Mouse (Mus musculus) ES-CJ7 (cell line): ENCODE results near the gene Olfr31.
A peak's percentile ranks its signal among the peaks of the same experiment; 100 is the strongest.

ENCODE experiments used
- DNase-seq: peaks from one replicate; pipeline ENCODE4 v3.0.0; 2011; ENCODE audit warnings: low read depth, low spot score

Gene Olfr31

DNA sequence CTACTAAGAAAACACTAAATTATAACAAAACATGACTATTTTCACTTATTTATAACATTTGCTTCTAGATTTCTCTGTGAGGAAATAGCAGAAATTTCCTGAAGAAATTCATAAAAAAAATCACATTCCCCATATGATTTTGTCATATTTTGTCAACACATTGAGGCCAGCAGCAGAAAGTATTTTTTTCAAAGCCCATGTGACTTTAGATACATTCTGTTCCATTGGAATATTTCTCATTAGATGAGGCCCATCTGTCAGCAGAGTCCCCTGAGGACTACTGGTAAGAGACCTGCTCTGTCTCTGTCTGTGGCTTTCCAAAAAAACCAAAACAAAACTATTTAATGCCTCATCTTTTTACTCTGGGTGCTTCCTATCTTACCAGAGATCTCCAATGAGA is at the start of gene Olfr31:
Olfr31 (plus strand) TSS at position 301 of the 400 bp plus-strand sequence.
- no peak for DNase-seq

DNA sequence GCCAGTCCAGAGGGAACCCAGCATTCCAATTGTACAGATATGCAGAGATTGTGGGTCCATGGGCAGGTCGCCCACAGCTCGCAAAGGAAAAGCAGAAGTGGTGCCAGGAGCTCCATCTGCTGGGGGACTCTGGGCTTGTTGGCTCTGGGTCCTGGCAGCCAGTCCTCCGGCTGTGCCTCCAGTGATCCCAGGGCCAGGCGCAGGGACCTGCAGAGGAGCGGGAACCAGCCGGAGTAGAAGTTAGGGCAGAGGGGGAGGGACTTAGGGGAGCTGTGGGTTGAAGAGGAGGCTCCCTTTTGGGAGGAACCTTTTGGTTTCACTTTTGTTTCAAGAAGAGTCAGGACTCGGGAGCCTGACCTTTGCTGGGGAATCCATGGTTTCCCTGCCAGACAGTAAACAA is 28.2 kb upstream of the Olfr31 start:
- peak; percentile 44 for DNase-seq

GRCm38 (mm10) chr14:14308938-14309337 is 13.7 kb upstream of the Olfr31 start:
- DNase-seq, result peak; percentile 31

- DNase-seq, result peak; percentile 69
These were observed 13.2 kb upstream of the Olfr31 start for GRCm38 (mm10) chr14:14309416-14309815.

DNA sequence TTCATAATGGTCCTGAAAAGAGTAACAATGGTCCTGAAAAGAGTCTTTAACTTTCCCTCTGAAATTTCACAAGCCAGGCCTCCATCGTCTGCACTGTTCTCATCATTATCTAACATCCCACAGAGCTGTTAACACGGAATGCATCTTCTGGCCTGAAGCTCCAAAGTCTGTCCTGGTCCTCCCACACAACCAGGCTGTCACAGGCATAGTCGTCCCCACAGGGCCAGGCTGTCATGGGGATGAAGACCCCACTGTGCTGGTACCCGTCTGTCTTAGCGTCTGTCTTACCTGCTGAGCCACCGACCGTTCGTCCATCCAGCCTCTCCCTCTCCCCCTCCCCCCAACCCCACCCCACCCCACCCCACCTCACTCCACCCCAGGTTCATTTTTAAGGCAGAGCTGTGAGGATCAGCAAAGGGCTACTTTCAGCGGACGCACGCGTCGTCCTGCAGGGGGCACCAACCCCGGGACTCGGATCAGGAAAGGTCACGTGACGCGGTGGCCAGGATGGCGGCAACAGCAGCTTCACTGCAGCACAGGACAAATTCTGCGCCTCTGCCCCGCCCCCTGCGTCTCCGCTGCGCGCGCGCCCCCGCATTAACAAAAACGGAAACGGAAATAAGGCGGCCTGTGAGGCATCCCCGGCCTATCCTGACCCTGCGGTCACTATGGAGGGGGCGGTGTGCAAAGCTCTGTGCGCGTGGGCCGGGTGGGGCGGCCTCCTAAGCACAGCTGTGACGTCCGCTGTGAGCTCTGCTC is 22.7 kb downstream of the Olfr31 start:
- DNase-seq, result peak; percentile 95

- DNase-seq, result peak; percentile 69
These were observed 23.6 kb downstream of the Olfr31 start, which contains the start of gene Il3ra for GRCm38 (mm10) chr14:14345948-14346812. TSS of gene Il3ra (plus strand) at chr14:14346275.

DNA sequence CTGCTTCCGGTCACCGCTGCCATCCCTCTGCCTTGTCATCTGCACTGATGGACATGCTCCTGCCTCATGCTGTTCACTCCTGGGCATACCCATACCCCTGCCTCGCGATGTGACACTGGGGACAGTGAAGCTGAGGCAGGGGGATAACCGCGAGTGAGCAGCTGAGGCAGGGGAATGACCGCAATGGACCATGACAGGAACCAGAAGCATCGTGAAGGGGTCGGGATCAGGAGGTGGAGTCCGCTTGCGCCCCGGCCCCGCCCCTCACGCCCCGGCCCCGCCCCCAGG is 24.1 kb downstream of the Olfr31 start:
- peak; percentile 28 for DNase-seq

DNA sequence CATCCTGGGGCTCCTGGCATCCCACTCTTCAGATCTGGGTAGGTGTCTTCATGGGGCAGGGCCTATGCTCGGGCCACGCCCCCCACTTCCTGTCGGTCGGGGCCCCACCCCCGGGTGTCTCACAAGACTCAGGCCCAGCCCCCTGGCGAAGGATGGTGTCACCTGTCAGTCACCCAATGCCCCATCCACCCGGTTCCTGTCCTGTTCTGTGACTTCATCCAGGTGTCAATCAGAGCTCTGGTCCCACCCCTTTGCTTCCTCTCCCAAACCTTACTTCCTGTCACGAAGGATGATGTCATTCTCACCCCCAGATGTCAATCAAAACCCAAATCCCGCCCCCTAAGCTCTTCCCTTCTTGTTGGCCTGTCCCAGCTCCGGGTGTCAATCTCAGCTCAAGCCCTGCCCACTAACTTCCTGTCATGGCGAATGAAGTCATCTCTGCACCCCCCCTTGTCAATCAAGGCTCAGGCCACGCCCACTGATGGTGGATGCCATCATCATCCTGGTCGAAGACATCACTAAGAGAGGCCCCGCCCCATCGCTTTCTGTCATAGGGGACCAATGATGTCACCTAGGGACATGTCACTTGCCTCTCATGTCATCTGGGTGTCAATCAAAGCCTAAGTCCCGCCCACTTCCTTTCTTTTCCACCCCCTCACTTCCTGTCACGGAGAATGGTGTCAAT is 24.7 kb downstream of the Olfr31 start:
- peak; percentile 68 for DNase-seq

- DNase-seq, result peak; percentile 65
These were observed 25.4 kb downstream of the Olfr31 start for GRCm38 (mm10) chr14:14347836-14348621.

DNA sequence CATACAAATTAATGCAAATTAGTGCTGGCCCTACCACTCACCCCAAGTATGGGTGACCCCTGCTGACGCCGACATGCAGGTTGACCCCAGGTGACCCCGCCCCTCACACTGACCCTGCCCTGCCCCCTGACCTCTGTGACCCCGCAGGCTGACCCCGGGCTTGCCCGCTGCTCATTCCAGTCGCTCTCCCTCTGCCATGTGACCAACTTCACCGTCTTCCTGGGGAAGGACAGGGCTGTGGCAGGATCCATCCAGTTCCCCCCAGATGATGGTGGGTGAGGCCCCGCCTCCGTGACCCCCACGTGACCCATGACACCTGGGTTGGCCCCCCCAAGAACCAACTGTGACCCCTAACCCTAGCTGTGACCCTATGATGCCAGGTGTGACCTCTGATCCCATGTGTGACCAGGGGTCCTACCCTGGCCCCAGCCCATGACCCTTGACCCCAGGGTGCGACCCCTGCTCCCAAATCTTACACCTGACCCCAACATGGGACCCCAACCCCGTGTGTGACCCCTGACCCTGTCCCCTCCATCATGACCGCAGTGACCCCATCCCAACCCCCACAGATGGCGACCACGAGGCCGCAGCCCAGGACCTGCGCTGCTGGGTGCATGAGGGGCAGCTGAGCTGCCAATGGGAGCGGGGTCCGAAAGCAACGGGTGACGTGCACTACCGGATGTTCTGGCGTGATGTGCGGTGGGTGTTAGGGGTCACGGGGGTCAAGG is 26.2 kb downstream of the Olfr31 start:
- DNase-seq, result peak; percentile 25

DNA sequence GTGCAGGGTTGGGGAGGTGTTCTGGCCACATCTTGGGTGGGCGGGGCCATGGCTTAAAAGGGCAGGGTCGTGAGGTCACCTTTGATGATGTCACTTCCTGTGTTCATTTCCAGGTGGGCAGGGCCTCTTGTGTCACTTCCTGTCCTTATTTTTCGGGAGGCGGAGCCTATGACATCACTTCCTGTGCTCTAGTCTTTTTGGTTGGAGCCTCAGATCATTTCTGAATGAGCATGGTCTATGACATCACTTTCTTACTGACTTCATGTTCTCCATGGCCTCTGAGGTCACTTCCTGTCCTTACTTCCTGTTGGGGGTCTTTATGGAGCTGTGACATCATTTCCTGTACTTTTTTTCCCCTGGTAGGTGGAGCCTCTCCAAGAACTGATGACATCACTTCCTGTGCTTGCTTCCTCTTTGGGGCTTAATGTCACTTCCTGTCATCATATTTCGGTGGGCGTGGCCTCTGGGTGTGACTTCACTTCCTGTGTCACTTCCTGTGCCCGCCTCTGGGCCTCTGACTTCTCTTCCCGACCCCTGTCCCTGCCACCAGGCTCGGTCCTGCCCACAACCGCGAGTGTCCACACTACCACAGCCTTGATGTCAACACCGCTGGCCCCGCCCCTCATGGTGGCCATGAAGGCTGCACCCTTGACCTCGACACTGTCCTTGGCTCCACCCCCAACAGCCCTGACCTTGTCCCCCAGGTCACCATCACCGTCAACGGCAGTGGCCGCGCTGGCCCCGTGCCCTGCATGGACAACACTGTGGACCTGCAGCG is 27.0 kb downstream of the Olfr31 start:
- peak; percentile 13 for DNase-seq

DNA sequence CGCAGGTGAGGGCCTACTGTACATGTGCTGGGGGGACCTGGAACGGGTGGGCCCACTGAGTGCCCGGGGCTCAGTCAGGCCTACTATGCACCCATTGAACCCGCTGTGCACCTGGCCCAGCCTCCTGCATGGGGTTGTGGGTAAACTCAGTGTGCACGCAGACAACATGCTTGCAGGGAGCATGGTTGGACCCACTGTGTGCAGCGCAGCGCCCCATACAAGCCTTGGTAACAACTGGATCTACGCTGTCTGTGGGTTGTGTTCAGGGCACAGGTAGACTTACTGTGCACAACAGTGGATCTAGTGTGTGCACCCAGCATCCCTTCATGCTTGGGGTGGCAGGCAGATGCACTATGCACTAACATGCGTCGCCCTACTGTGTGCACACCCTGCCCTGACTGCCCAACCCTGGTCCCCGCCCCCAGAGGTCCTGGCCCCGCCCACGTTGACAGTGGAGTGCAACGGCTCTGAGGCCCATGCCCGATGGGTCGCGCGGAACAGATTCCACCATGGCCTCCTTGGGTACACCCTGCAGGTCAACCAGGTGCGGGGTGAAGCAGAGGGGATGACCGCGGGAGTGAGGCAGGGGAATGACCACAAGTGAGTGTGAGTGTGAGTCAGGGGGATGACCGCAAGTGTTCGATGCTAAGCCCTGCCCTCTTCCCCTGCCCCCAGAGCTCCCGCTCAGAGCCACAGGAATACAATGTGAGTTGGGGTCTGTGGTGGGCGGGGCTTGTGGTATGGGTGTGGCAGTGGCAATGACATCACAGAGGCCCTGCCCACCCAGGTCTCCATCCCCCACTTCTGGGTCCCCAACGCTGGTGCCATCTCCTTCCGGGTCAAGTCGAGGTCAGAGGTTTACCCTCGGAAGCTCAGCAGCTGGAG is 27.9 kb downstream of the Olfr31 start:
- DNase-seq, result peak; percentile 7

- peak; percentile 7 for DNase-seq
These were observed 28.5 kb downstream of the Olfr31 start for GRCm38 (mm10) chr14:14351148-14351455.

- peak; percentile 8 for DNase-seq
These were observed 29.3 kb downstream of the Olfr31 start for GRCm38 (mm10) chr14:14351721-14352590.

DNA sequence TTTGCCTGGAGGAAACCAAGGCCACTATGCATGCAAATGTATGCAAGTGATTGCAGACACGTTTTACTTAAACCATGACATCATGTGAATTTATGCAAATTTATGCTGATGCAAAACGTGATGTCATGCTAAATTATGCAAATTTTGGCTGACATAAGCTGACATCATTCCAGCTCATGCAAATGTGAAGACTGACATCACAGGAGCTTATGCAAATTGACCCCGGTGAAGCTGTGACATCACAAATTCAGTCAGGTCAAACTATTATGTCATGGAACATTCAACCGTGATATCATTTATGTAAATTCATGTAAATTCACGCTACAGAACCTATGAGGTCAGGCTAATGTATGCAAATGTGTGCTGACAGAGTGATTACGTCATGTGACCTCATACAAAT is 30.0 kb downstream of the Olfr31 start:
- peak; percentile 20 for DNase-seq

- peak; percentile 14 for DNase-seq
These were observed 30.6 kb downstream of the Olfr31 start for GRCm38 (mm10) chr14:14353081-14353732.

DNA sequence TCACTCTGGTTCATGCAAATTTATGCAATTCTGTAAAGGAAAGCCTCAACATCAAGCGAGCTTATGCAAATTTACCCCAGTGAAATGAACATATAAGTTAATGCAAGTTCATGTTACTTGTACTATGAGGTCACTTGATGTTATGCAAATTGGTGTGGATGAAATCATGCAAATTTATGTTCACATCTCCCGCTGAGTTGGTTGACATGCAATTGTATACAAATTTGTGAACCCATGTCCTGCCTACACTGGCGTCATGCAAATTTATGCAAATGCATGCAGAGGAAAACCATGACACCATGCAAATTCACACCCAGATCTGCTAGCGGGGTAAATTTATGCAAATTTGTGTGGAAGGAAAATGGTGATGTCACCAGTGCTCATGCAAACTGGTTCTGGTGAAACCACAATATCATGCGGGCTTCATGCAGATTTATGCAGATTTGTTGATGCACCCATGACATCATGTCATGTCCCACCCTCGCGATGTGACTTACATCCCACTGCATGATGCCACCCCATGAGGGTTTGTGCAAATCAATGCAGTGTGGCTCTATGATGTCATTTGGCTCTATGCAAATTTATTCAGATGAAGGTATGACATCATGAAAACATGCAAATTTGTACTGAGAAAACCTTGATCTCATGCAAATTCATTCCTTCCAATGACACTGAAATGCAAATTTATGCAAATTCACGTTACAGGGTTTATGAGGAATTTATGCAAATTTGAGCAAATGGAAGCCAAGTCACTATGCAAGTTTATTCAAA is 31.3 kb downstream of the Olfr31 start:
- peak; percentile 14 for DNase-seq
